Mouse (Mus musculus): ENCODE data around the gene Trem2.

DNA sequence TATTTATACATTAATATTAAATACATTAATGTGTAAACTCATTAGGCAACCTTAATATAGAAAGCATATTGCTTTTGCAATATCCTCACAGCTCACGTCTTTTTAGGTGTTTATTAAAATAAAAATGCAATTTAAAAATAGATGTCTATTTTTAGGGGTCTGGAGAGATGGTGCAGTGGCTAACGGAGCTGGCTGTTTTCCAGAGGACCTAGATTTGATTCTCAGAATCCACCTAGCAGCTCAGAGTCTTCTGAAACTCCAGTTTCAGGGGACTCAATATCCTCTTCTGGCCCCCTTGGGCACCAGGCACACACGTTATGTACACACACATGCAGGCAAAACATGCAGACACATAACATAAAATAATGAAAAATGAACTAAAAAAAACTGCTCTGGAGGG, 16.1 kb downstream of the Trem2 start:
- TF ChIP-seq CTCF (IDR thresholded peaks at IDR 0.05; ENCODE audit: insufficient read depth, low read length) (no peak), POLR2A (IDR thresholded peaks at IDR 0.05; ENCODE audit: borderline replicate concordance, extremely low read depth, low read depth, low read length) (no peak)

Data from lung, adult 2 months (tissue).